ENCODE assay signal across 9 mouse cellular contexts in the genomic region with DNA sequence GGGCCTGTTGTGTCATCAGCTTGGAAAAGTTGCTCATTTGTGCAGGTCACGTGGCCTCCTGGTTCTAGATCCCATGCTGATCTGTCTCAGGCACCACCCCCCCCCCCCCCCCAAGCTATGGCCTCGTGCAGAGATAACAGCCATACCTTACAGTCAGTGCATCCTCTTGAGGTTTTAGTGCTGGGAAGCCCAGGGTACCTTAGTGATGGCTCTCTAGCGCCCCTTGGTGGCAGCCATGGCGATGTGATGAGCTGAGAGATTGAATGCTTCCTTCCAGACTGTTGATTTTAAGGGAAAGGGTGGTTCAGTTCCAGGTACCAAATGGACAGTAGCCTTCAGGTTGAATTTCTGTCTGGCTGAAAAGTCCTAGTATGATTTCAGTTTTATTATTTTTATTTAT. TPM values are rescaled to one million over a fixed set of nuclear protein-coding genes. Genes with fewer than 3 reads are reported as not detected.
DNase-seq lines count a peak whose midpoint lies in the region; ATAC-seq and TF ChIP-seq lines count a peak whose summit lies in the region.
"Had no signal": no experiment of that assay in that cellular context is flagged by ENCODE, and none has a peak within 500 bp of the region (broad histone marks: within the 10 kb centered on the region; RNA-seq: fewer than 3 reads in every experiment).

No protein-coding gene starts in this region.

- 6% methylated on average over 4 of the region's 4 CpGs for WGBS in heart, embryonic 11.5 days (ENCODE audit: insufficient replicate concordance)
- WGBS in kidney, postnatal 0 days: 9% methylated on average over 4 of the region's 4 CpGs
- WGBS in liver, embryonic 12.5 days (ENCODE audit: insufficient replicate concordance): 7% methylated on average over 4 of the region's 4 CpGs
- WGBS in neural tube, embryonic 13.5 days: 10% methylated on average over 4 of the region's 4 CpGs

- H3K4me3 ChIP-seq in embryonic fibroblast, embryonic 13.5 days (ENCODE audit: insufficient read depth, low read length): no peak overlapping the region
- H3K4me3 ChIP-seq in heart, embryonic 11.5 days (ENCODE audit: low read depth, low read length): no peak overlapping the region
- no peak overlapping the region for H3K4me3 ChIP-seq in kidney, postnatal 0 days (replicated peaks; ENCODE audit: low read depth, low read length)
- no peak overlapping the region for H3K4me3 ChIP-seq in liver, embryonic 12.5 days
- no peak overlapping the region for H3K4me3 ChIP-seq in neural tube, embryonic 13.5 days
- H3K4me3 ChIP-seq: heart, embryonic 15.5 days had no signal

- peak; percentile 36; the same call in 1 of the 2 replicates for ATAC-seq in heart, embryonic 11.5 days (replicated peaks; ENCODE audit: insufficient number of reproducible peaks, low FRiP score, low TSS enrichment)
- no peak; the same call in 1 of the 2 replicates for ATAC-seq in kidney, postnatal 0 days (replicated peaks; ENCODE audit: low FRiP score, low read depth)
- ATAC-seq in liver, embryonic 12.5 days: peak; percentile 56; the same call in 1 of the 2 replicates
- peak; percentile 64 for ATAC-seq in neural tube, embryonic 13.5 days (ENCODE audit: low read depth)

- DNase-seq in ES-CJ7 (ENCODE audit: low read depth, low spot score): peak; percentile 72
- DNase-seq in brain, embryonic 14.5 days (ENCODE audit: low read depth): peak; percentile 85
- DNase-seq in kidney, postnatal 0 days (ENCODE audit: low spot score): peak; percentile 88
- peak; percentile 39 for DNase-seq in urinary bladder, postnatal 10 days (ENCODE audit: low spot score)

- H3K27me3 ChIP-seq in heart, embryonic 11.5 days (ENCODE audit: control insufficient read depth, insufficient read depth, low read length): no peaks in the 10 kb centered on the region
- H3K27me3 ChIP-seq in kidney, postnatal 0 days (ENCODE audit: insufficient read depth, low read length): no peaks in the 10 kb centered on the region
- no peaks in the 10 kb centered on the region for H3K27me3 ChIP-seq in liver, embryonic 12.5 days (replicated peaks)
- H3K27me3 ChIP-seq in neural tube, embryonic 13.5 days: no peaks in the 10 kb centered on the region
- H3K27me3 ChIP-seq: heart, embryonic 15.5 days had no signal

- no peak overlapping the region for H3K9ac ChIP-seq in heart, embryonic 11.5 days (ENCODE audit: low read depth, low read length)
- no peak overlapping the region for H3K9ac ChIP-seq in kidney, postnatal 0 days (ENCODE audit: low read depth, low read length)
- H3K9ac ChIP-seq in liver, embryonic 12.5 days: no peak overlapping the region
- no peak overlapping the region for H3K9ac ChIP-seq in neural tube, embryonic 13.5 days
- H3K9ac ChIP-seq: heart, embryonic 15.5 days had no signal

- no peak overlapping the region for H3K27ac ChIP-seq in embryonic fibroblast, embryonic 13.5 days (ENCODE audit: insufficient read depth, low read length)
- H3K27ac ChIP-seq in heart, embryonic 11.5 days (ENCODE audit: low read depth, low read length): no peak overlapping the region
- H3K27ac ChIP-seq in kidney, postnatal 0 days: no peak overlapping the region
- H3K27ac ChIP-seq in liver, embryonic 12.5 days: no peak overlapping the region
- no peak overlapping the region for H3K27ac ChIP-seq in neural tube, embryonic 13.5 days (replicated peaks)
- H3K27ac ChIP-seq: heart, embryonic 15.5 days had no signal

- peak; percentile 88 for TF ChIP-seq CTCF in brain, embryonic 14.5 days (IDR thresholded peaks at IDR 0.05; ENCODE audit: borderline replicate concordance, extremely low read depth, insufficient read depth, insufficient read length)
- peak; percentile 79; the same call in 1 of the 2 replicates for TF ChIP-seq CTCF in embryonic fibroblast, embryonic 13.5 days (IDR thresholded peaks at IDR 0.05; ENCODE audit: borderline replicate concordance, insufficient read depth, low read length)
- peak; percentile 89 for TF ChIP-seq CTCF in kidney, postnatal 0 days (IDR thresholded peaks at IDR 0.05; ENCODE audit: low read depth)

- no peak for TF ChIP-seq POLR2A in brain, embryonic 14.5 days (IDR thresholded peaks at IDR 0.05; ENCODE audit: borderline replicate concordance, extremely low read depth, insufficient read depth, insufficient read length, poor library complexity, severe bottlenecking)
- no peak for TF ChIP-seq POLR2A in embryonic fibroblast, embryonic 13.5 days (IDR thresholded peaks at IDR 0.05; ENCODE audit: low read depth, low read length)

- no peaks in the 10 kb centered on the region for H3K9me3 ChIP-seq in heart, embryonic 11.5 days (replicated peaks; ENCODE audit: control insufficient read depth, low read length)
- H3K9me3 ChIP-seq in kidney, postnatal 0 days (replicated peaks; ENCODE audit: low read length): no peaks in the 10 kb centered on the region
- no peaks in the 10 kb centered on the region for H3K9me3 ChIP-seq in liver, embryonic 12.5 days (replicated peaks)
- no peaks in the 10 kb centered on the region for H3K9me3 ChIP-seq in neural tube, embryonic 13.5 days
- H3K9me3 ChIP-seq: heart, embryonic 15.5 days had no signal

- H3K4me2 ChIP-seq in heart, embryonic 11.5 days: no peak overlapping the region
- no peak overlapping the region for H3K4me2 ChIP-seq in kidney, postnatal 0 days (ENCODE audit: low read length)
- no peak overlapping the region for H3K4me2 ChIP-seq in liver, embryonic 12.5 days
- no peak overlapping the region for H3K4me2 ChIP-seq in neural tube, embryonic 13.5 days
- H3K4me2 ChIP-seq: heart, embryonic 15.5 days had no signal

- peaks cover 17% of the 10 kb centered on the region for H3K4me1 ChIP-seq in embryonic fibroblast, embryonic 13.5 days (ENCODE audit: control insufficient read depth, insufficient read depth, low read length)
- H3K4me1 ChIP-seq in heart, embryonic 11.5 days (ENCODE audit: control insufficient read depth, insufficient read depth, low read length): peaks cover 37% of the 10 kb centered on the region
- H3K4me1 ChIP-seq in kidney, postnatal 0 days (replicated peaks; ENCODE audit: insufficient read depth, low read length): peaks cover 25% of the 10 kb centered on the region
- H3K4me1 ChIP-seq in liver, embryonic 12.5 days: peaks cover 43% of the 10 kb centered on the region
- H3K4me1 ChIP-seq in neural tube, embryonic 13.5 days (replicated peaks): peaks cover 45% of the 10 kb centered on the region

- H3K36me3 ChIP-seq in heart, embryonic 11.5 days (ENCODE audit: control insufficient read depth, insufficient read depth, low read length): peaks cover 6% of the 10 kb centered on the region; the same call in 1 of the 2 replicates
- H3K36me3 ChIP-seq in kidney, postnatal 0 days (ENCODE audit: insufficient read depth, low read length): peaks cover 14% of the 10 kb centered on the region
- H3K36me3 ChIP-seq in liver, embryonic 12.5 days: peaks cover 46% of the 10 kb centered on the region
- H3K36me3 ChIP-seq in neural tube, embryonic 13.5 days: peaks cover 45% of the 10 kb centered on the region

RNA-seq across cellular contexts. Expression of a gene that starts 32.2 kb away (rescaled TPM):
- 50.4 and 53.0 TPM in 2 replicates for polyA plus RNA-seq in brain, embryonic 14.5 days (2012; rRNA removed)
- 198 and 217 TPM in 2 replicates for polyA plus RNA-seq in embryonic fibroblast, embryonic 13.5 days (2011; ENCODE audit: insufficient read length, low read depth, missing spikeins)
- 17.4 and 20.4 TPM in 2 replicates for polyA plus RNA-seq in heart, embryonic 11.5 days (2014; fragmentation: Nextera tagmentation; extraction: Ambion mirVana)
- 18.2 and 24.1 TPM in 2 replicates for polyA plus RNA-seq in kidney, postnatal 0 days (2015; fragmentation: Nextera tagmentation; extraction: Ambion mirVana)
- 8.3 and 8.4 TPM in 2 replicates for polyA plus RNA-seq in liver, embryonic 12.5 days (2016; fragmentation: Nextera tagmentation; extraction: Ambion mirVana)
- polyA plus RNA-seq in neural tube, embryonic 13.5 days (2015; fragmentation: Nextera tagmentation; extraction: Ambion mirVana): 11.8 and 11.9 TPM in 2 replicates
